Mouse (Mus musculus) 416B (cell line): ENCODE data around the gene Cavin2.
A peak's percentile ranks its signal among the peaks of the same experiment; 100 is the strongest.

Experiments used
- DNase-seq: peaks from one replicate; pipeline ENCODE4 v3.0.0; 2011; ENCODE audit warnings: low read depth

Gene Cavin2

DNA sequence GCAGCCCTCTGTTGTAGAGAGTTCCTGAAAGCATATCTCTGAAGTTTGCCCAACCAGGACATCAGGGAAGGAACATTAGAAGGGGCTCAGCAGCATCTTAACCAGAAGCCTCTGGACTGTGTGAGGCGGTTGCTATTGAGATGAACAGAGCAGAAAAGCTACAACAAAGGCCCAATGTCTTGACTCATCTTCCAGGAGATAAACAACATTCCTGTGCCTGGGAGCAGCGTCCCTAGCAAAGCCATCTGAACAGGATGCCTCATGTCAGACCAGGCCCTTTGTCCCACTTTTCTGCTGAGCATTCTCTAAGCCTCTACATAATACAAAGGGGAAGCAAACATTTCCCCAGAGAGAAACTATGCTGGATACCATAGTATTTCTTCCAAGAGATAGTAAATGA lies 26.6 kb downstream of the Cavin2 start:
- DNase-seq = no peak

DNA sequence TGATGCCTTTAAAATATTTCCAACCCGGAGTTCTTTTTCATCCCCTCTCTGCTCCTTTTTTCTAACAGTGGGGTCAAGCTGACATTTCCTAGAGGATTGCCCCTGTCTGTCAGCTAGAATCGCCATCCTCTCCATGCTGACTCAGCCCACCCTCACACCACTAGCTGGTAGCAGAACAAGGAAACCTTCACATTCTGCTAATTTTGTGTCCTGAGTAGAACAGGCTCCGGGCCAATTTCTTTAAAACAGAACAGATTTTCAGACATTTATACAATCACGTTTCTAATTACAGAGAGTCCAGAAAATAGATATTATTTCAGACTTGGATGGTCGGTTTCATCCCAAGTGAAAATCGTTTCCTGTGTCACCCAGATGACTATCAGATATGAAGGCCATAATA lies 34.6 kb downstream of the Cavin2 start:
- DNase-seq = no peak

DNA sequence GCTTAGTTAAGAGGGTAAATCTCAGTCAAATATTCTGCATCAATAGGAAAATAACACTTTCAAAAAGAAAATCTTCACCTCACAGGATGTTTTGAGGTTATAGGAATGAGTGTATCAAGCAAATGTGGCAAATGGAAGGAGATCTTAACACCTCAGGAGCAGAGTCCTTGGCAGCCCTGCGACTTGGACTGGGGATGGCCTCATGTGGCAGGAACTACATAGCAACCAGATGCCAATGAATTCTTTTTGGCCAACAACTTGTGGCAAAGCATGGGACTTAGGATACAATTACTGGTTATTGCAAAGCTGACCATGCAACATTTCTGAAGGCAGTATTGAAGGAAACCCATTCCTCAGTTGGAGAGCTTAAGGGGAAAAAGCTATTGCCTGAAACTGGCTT lies 39.6 kb downstream of the Cavin2 start:
- no peak for DNase-seq

DNA sequence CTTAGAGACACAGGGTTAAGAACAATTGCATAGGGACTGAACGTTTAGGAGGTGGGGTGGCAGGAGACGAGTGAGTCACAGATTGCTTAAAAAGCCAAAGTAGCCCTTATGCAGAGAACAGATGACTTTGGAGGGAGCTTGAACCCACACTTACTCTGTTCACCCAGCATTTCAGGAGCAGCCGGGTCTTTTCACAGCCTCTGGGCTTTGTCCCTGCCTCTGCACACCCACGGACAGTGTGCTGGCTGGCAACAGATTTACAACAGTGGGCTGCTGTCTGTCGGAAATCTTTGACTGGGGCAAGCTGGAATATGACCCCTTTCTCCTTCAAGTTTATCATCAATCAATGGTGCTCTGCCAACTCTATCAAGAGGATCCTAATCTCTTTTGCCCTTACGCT lies 44.1 kb downstream of the Cavin2 start:
- no peak for DNase-seq

DNA sequence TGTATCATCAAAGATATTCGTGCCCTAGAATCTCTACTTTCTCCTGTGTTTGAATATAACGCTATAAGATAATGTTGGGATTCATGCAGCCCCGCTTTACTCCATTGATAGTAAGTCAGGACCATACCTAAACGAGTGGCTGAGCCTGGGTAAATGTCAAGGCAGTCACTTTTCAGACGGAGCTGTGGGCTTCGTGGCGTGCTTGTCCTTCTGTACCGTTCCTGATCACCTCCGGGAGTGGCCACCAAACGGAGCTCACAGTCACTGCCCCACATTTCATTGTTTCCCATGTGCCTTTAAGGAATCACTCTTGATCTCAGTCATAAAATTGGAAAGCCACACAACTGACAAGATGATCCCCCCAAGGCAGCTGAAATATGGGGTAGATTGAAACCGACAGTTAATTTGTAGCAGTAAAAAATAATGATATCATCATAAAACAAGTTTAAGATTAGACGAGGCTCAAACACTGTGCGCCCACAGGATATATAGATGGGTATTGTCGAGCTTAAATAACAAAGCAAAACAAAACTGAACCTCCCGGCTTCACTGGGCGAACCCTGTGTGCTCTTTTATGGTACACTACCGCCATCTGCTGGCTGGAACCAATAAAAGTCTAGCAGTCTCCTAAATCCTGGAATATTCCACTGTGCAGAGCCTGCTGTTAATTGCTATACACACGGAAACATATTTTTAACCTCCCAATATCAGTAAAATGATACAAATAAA lies 44.8 kb downstream of the Cavin2 start:
- DNase-seq = peak; percentile 74

DNA sequence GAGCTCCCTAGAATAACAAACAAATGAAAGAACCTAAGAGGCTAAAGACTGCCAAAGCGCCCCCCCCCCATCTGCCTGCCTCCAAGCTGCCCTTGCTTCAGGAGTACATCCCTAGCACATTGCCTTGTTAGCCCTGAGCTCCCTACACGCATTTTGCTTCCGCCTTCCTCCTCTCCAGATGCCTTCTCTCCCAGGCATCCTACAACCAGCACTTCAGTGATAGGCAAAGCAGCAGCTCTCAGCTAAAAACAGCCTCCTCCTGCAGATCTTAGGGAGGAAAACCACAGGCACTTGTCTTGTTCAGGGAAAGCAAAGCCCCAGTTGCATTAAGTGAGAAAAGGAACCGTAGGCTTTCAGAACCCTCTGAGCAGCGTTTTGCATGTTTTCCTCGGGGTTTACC lies 45.4 kb downstream of the Cavin2 start:
- DNase-seq = no peak

DNA sequence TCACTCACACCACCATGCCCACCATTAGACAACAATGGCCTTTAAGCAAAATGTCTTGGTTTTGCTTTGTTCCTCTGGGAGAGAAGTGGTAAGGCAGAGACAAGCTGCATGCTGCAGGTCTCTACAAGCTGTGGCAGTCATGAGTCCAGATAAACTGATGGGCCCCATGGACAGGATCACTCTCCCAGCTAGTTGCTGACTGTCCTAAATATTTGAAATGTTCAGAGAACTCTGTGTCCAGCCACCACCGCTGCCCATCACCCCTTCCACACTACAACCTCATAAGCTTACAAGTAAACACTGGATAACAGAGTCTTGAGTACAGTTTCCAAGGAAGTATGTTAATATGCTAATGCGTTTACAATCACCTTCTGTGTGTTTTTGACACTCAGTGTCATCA lies 46.2 kb downstream of the Cavin2 start:
- no peak for DNase-seq

DNA sequence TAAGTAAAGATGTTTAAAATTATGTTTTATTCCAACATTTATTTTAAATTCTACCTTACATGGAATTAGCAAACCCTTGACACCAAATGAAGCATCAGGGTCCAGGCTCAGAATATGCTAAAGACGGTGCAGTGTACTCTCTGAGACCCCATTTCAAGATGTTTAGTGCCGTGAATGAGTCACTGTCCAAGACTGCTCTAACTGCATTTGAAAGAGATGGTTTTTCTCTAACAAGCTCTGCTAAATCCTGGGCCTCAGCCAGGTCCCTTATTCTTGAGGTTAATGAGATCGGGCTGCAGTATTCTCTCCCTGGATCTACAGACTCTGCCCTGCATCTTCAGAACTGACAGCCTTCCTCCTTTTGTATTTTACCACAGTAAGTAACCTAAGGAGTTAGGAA lies 55.2 kb downstream of the Cavin2 start:
- DNase-seq = no peak

DNA sequence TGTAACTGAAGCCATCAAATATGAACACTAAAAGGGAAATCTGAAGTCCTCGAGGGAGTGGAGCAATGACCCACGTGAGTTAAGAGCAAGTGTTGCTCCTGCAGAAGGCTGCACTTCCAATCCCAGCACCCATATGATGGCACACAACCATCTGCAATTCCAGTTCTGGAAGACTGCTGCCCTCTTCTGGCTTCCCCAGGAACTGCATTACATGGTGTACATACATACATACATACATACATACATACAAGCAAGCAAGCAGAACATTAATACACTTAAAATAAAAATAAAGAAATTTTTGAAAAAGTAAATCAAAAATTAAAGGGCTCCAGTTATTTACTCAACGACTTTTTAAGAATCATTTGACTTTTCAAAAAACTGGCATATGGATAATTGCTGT lies 58.7 kb downstream of the Cavin2 start:
- peak; percentile 26 for DNase-seq

DNA sequence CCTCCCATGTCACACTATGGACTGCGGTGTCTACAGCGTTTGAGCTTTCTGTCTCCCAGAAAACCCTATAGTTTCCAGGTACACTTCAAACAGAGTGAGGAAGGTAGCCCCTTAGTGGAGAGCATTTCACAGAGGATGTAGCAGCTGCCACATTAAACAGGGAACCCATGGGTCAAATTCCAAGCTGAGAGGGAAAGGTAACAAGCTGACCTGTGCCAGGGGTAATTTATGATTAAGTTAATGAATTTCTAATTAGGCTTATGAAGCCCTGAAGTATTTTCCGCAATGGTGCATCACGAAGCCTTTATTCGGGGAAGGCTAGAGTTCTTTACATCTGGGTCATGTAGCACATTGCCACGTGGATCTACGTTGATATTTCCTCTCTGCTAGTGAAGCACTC lies 59.7 kb downstream of the Cavin2 start:
- DNase-seq = no peak

DNA sequence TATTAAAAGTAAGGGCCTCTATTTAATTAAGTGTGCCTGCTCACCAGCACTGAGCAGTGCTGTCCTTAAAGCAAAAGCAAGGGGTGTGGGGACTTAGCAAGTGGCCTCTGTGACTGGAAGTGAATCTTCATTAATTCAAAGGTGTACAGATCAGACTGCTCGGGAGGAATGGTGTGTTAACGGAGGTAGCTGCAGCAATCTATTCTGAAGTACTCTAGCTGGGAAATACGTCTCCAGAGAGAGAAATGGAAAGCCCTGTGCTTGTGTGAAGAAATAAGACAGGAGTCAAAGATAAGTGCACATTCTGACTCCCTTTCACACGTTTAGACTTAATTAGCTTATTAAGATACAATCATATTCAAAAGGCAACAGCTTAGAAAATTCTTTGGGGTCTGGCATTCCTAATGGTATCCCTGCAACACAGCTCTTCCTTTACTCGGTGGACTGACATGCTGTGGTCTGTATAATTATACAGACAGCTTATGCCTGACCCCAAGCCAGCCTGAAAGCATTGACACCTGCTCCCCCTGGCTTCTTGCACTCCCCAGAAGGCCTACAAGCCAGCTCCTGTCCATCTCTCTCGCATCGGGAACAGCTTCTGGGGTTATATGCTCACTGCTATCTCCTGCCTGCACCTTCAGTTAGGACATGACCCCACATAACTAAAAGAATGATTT lies 60.5 kb downstream of the Cavin2 start:
- DNase-seq = no peak
